Mouse (Mus musculus) olfactory bulb, adult 2 months (tissue): Measurements from ENCODE around the gene Tbc1d10b.

Experiments
- CTCF ChIP-seq: fragments of 200-500 bp; IDR thresholded peaks from 2 replicates; pipeline ENCODE4 v1.5.1; 2012; ENCODE audit warnings: low read depth, mild to moderate bottlenecking, low read length, moderate library complexity; ENCODE audit not compliant: insufficient read depth
- POLR2A ChIP-seq: fragments of 200-500 bp; IDR thresholded peaks from 2 replicates; pipeline ENCODE4 v1.6.1; 2012; ENCODE audit warnings: mild to moderate bottlenecking, low read depth, low read length, moderate library complexity; ENCODE audit not compliant: insufficient read depth

- TF ChIP-seq CTCF (no peak), POLR2A (no peak)
Observed at GRCm38 (mm10) chr7:127194633-127195029, 13.6 kb downstream of the Tbc1d10b start.
